Mouse (Mus musculus) limb, embryonic 13.5 days (tissue): ENCODE results near the gene Lamb3. TPM values are rescaled to one million over a fixed set of nuclear protein-coding genes. Genes with fewer than 3 reads are reported as not detected.

Experiments
- ATAC-seq: fragments of 200-750 bp; cut with Nextera tagmentation; 2 replicates; pipeline ENCODE4 v1.8.0; 2017; ENCODE audit warnings: low read depth, moderate number of reproducible peaks, moderate TSS enrichment; ENCODE audit not compliant: low FRiP score
- H3K27ac ChIP-seq: fragments of 300-500 bp; sonication (generic); 2 replicates; pipeline ENCODE4 v1.5.1; 2015; ENCODE audit warnings: inconsistent platforms, mild to moderate bottlenecking, moderate library complexity
- H3K27me3 ChIP-seq: fragments of 300-500 bp; sonication (generic); 2 replicates; pipeline ENCODE4 v1.6.1; 2015; ENCODE audit warnings: mild to moderate bottlenecking, inconsistent platforms
- H3K36me3 ChIP-seq: fragments of 300-500 bp; sonication (generic); 2 replicates; pipeline ENCODE4 v1.6.1; 2015; ENCODE audit warnings: inconsistent platforms, mild to moderate bottlenecking, moderate library complexity
- H3K4me1 ChIP-seq: fragments of 300-500 bp; sonication (generic); 2 replicates; pipeline ENCODE4 v1.6.1; 2015; ENCODE audit warnings: inconsistent platforms
- H3K4me2 ChIP-seq: fragments of 300-500 bp; sonication (generic); replicated peaks from 2 replicates; pipeline ENCODE4 v1.6.1; 2015; ENCODE audit warnings: inconsistent platforms, mild to moderate bottlenecking, moderate library complexity
- H3K4me3 ChIP-seq: fragments of 300-500 bp; sonication (generic); 2 replicates; pipeline ENCODE4 v1.5.1; 2015; ENCODE audit warnings: moderate library complexity, mild to moderate bottlenecking, inconsistent platforms
- H3K9ac ChIP-seq: fragments of 300-500 bp; sonication (generic); 2 replicates; pipeline ENCODE4 v1.6.1; 2015; ENCODE audit warnings: mild to moderate bottlenecking, inconsistent platforms
- H3K9me3 ChIP-seq: fragments of 300-500 bp; sonication (generic); 2 replicates; pipeline ENCODE4 v1.6.1; 2016; ENCODE audit warnings: inconsistent platforms
- WGBS: fragments of 180-500 bp; shearing (Covaris S2); methylation state at CpG from one replicate; pipeline ENCODE4 v1.1.7; 2015; 5-methylcytosine and 5-hydroxymethylcytosine counted together
- polyA plus RNA-seq: library from polyadenylated mRNA; unstranded; fragments of >200 nt; fragmentation: Nextera tagmentation; extraction: Ambion mirVana; gene quantifications from 2 replicates; pipeline ENCODE4 v1.2.1, GENCODE M21; 2015

The Lamb3 gene
- polyA plus RNA-seq, 1 experiment from 2014 or later: 3.6 TPM

- Histone ChIP-seq H3K27me3 (no peaks in the 10 kb centered on the region), H3K27ac (no peak overlapping the region), H3K9ac (no peak overlapping the region), H3K9me3 (no peaks in the 10 kb centered on the region), H3K36me3 (no peaks in the 10 kb centered on the region), H3K4me3 (no peak overlapping the region), H3K4me1 (0 out of 2 replicates have a peak, but pooled peaks cover 2% of the 10 kb centered on the region), H3K4me2 (no peak overlapping the region)
- 73% methylated on average over 1 of the region's 1 CpGs for WGBS
- ATAC-seq: no peak
Measured at GRCm38 (mm10) chr1:193309785-193310518, 102.5 kb downstream of the Lamb3 start.

- Histone ChIP-seq H3K4me1 (0 out of 2 replicates have a peak, but pooled peaks cover 2% of the 10 kb centered on the region), H3K4me2 (no peak overlapping the region), H3K27ac (no peak overlapping the region), H3K9ac (no peak overlapping the region), H3K9me3 (no peaks in the 10 kb centered on the region), H3K4me3 (no peak overlapping the region), H3K27me3 (no peaks in the 10 kb centered on the region), H3K36me3 (no peaks in the 10 kb centered on the region)
- ATAC-seq: no peak
- WGBS: 89% methylated on average over 3 of the region's 3 CpGs
Measured at GRCm38 (mm10) chr1:193310519-193311085, 103.1 kb downstream of the Lamb3 start.

- no peaks in the 10 kb centered on the region for H3K9me3 ChIP-seq
- WGBS: 88% methylated on average over 1 of the region's 1 CpGs
- H3K4me1 ChIP-seq: 0 out of 2 replicates have a peak, but pooled peaks cover 2% of the 10 kb centered on the region
- no peak overlapping the region for H3K9ac ChIP-seq
- ATAC-seq: no peak
- H3K27me3 ChIP-seq: no peaks in the 10 kb centered on the region
- H3K4me2 ChIP-seq: no peak overlapping the region
- no peak overlapping the region for H3K27ac ChIP-seq
- no peaks in the 10 kb centered on the region for H3K36me3 ChIP-seq
- H3K4me3 ChIP-seq: no peak overlapping the region
Measured at GRCm38 (mm10) chr1:193311596-193311995, 104.1 kb downstream of the Lamb3 start.

GRCm38 (mm10) chr1:193315705-193316357 lies 108.3 kb downstream of the Lamb3 start:
- no peak for ATAC-seq
- Histone ChIP-seq H3K9ac (no peak overlapping the region), H3K36me3 (no peaks in the 10 kb centered on the region), H3K27me3 (no peaks in the 10 kb centered on the region), H3K27ac (0 out of 2 replicates have a peak overlapping the region, but pooled peaks have one; percentile 0), H3K9me3 (no peaks in the 10 kb centered on the region), H3K4me1 (0 out of 2 replicates have a peak, but pooled peaks cover 2% of the 10 kb centered on the region), H3K4me2 (no peak overlapping the region), H3K4me3 (no peak overlapping the region)
- WGBS: 73% methylated on average over 5 of the region's 5 CpGs

GRCm38 (mm10) chr1:193316358-193316750 lies 108.9 kb downstream of the Lamb3 start:
- H3K27ac ChIP-seq: 0 out of 2 replicates have a peak overlapping the region, but pooled peaks have one; percentile 0
- H3K4me1 ChIP-seq: 0 out of 2 replicates have a peak, but pooled peaks cover 2% of the 10 kb centered on the region
- H3K9ac ChIP-seq: no peak overlapping the region
- no peak overlapping the region for H3K4me2 ChIP-seq
- no peaks in the 10 kb centered on the region for H3K36me3 ChIP-seq
- WGBS: 82% methylated on average over 9 of the region's 9 CpGs
- no peaks in the 10 kb centered on the region for H3K9me3 ChIP-seq
- no peak for ATAC-seq
- no peak overlapping the region for H3K4me3 ChIP-seq
- H3K27me3 ChIP-seq: no peaks in the 10 kb centered on the region

- H3K4me2 ChIP-seq: no peak overlapping the region
- no peak overlapping the region for H3K27ac ChIP-seq
- no peak overlapping the region for H3K9ac ChIP-seq
- 0 out of 2 replicates have a peak, but pooled peaks cover 2% of the 10 kb centered on the region for H3K4me1 ChIP-seq
- ATAC-seq: peak; percentile 74
- 44% methylated on average over 6 of the region's 6 CpGs for WGBS
- H3K27me3 ChIP-seq: no peaks in the 10 kb centered on the region
- H3K9me3 ChIP-seq: no peaks in the 10 kb centered on the region
- H3K36me3 ChIP-seq: no peaks in the 10 kb centered on the region
- no peak overlapping the region for H3K4me3 ChIP-seq
Measured at GRCm38 (mm10) chr1:193317159-193317559, 109.7 kb downstream of the Lamb3 start.

GRCm38 (mm10) chr1:193319721-193320120 lies 112.2 kb downstream of the Lamb3 start:
- no peaks in the 10 kb centered on the region for H3K27me3 ChIP-seq
- no peaks in the 10 kb centered on the region for H3K9me3 ChIP-seq
- WGBS: 80% methylated on average over 3 of the region's 3 CpGs

GRCm38 (mm10) chr1:193320398-193320797 lies 112.9 kb downstream of the Lamb3 start:
- Histone ChIP-seq H3K4me2 (no peak overlapping the region), H3K9ac (no peak overlapping the region), H3K27me3 (no peaks in the 10 kb centered on the region), H3K27ac (no peak overlapping the region), H3K9me3 (no peaks in the 10 kb centered on the region), H3K4me1 (no peaks in the 10 kb centered on the region), H3K4me3 (no peak overlapping the region), H3K36me3 (no peaks in the 10 kb centered on the region)
- no peak for ATAC-seq
- WGBS: 87% methylated on average over 8 of the region's 8 CpGs

More at GRCm38 (mm10) chr1:193319721-193320120, 112.2 kb downstream of the Lamb3 start:
- H3K36me3 ChIP-seq: no peaks in the 10 kb centered on the region
- no peak for ATAC-seq
- no peak overlapping the region for H3K27ac ChIP-seq
- no peak overlapping the region for H3K4me3 ChIP-seq
- no peak overlapping the region for H3K4me2 ChIP-seq
- H3K4me1 ChIP-seq: no peaks in the 10 kb centered on the region
- no peak overlapping the region for H3K9ac ChIP-seq

GRCm38 (mm10) chr1:193323686-193324085 lies 116.2 kb downstream of the Lamb3 start:
- ATAC-seq: no peak
- H3K9ac ChIP-seq: no peak overlapping the region
- H3K4me1 ChIP-seq: no peaks in the 10 kb centered on the region
- H3K4me3 ChIP-seq: no peak overlapping the region
- 95% methylated on average over 6 of the region's 6 CpGs for WGBS
- no peak overlapping the region for H3K4me2 ChIP-seq
- no peaks in the 10 kb centered on the region for H3K36me3 ChIP-seq
- no peaks in the 10 kb centered on the region for H3K9me3 ChIP-seq
- no peaks in the 10 kb centered on the region for H3K27me3 ChIP-seq
- no peak overlapping the region for H3K27ac ChIP-seq

- H3K36me3 ChIP-seq: no peaks in the 10 kb centered on the region
- H3K27me3 ChIP-seq: no peaks in the 10 kb centered on the region
- no peaks in the 10 kb centered on the region for H3K9me3 ChIP-seq
- no peak overlapping the region for H3K4me2 ChIP-seq
- no peaks in the 10 kb centered on the region for H3K4me1 ChIP-seq
- H3K4me3 ChIP-seq: no peak overlapping the region
- no peak overlapping the region for H3K9ac ChIP-seq
- ATAC-seq: no peak
- H3K27ac ChIP-seq: no peak overlapping the region
- WGBS: 34% methylated on average over 2 of the region's 2 CpGs
Measured at GRCm38 (mm10) chr1:193324224-193324623, 116.7 kb downstream of the Lamb3 start.

- H3K9me3 ChIP-seq: no peaks in the 10 kb centered on the region
- no peaks in the 10 kb centered on the region for H3K27me3 ChIP-seq
- whole genome bisulfite sequencing: 88% methylated on average over 6 of the region's 6 CpGs
- no peak for ATAC-seq
- no peak overlapping the region for H3K4me3 ChIP-seq
- no peak overlapping the region for H3K27ac ChIP-seq
- no peak overlapping the region for H3K4me2 ChIP-seq
- H3K36me3 ChIP-seq: no peaks in the 10 kb centered on the region
- no peak overlapping the region for H3K9ac ChIP-seq
- H3K4me1 ChIP-seq: 0 out of 2 replicates have a peak, but pooled peaks cover 7% of the 10 kb centered on the region
Measured at GRCm38 (mm10) chr1:193325891-193326290, 118.4 kb downstream of the Lamb3 start.

- Histone ChIP-seq H3K4me1 (0 out of 2 replicates have a peak, but pooled peaks cover 7% of the 10 kb centered on the region), H3K9ac (no peak overlapping the region), H3K9me3 (no peaks in the 10 kb centered on the region), H3K27me3 (no peaks in the 10 kb centered on the region), H3K36me3 (no peaks in the 10 kb centered on the region), H3K4me2 (no peak overlapping the region), H3K4me3 (no peak overlapping the region), H3K27ac (no peak overlapping the region)
- no peak for ATAC-seq
- 70% methylated on average over 7 of the region's 7 CpGs for whole genome bisulfite sequencing
Measured at GRCm38 (mm10) chr1:193326456-193327145, 119.1 kb downstream of the Lamb3 start.
